Mouse (Mus musculus) G1E-ER4 (cell line): ENCODE measurements around the gene Canx. TPM values are rescaled to one million over a fixed set of nuclear protein-coding genes. Genes with fewer than 3 reads are reported as not detected.

ENCODE experiments used
- GATA1 ChIP-seq: IDR thresholded peaks from one replicate; pipeline ENCODE4 v1.8.0; 2012; ENCODE audit warnings: low read length, inconsistent platforms
- polyA plus RNA-seq: library from polyadenylated mRNA; stranded (reverse); fragments of >175 nt; gene quantifications from 2 replicates; pipeline ENCODE4 v1.2.3, GENCODE M21; 2012

Gene Canx
- polyA plus RNA-seq: 35.7 and 47.7 TPM in 2 replicates

DNA sequence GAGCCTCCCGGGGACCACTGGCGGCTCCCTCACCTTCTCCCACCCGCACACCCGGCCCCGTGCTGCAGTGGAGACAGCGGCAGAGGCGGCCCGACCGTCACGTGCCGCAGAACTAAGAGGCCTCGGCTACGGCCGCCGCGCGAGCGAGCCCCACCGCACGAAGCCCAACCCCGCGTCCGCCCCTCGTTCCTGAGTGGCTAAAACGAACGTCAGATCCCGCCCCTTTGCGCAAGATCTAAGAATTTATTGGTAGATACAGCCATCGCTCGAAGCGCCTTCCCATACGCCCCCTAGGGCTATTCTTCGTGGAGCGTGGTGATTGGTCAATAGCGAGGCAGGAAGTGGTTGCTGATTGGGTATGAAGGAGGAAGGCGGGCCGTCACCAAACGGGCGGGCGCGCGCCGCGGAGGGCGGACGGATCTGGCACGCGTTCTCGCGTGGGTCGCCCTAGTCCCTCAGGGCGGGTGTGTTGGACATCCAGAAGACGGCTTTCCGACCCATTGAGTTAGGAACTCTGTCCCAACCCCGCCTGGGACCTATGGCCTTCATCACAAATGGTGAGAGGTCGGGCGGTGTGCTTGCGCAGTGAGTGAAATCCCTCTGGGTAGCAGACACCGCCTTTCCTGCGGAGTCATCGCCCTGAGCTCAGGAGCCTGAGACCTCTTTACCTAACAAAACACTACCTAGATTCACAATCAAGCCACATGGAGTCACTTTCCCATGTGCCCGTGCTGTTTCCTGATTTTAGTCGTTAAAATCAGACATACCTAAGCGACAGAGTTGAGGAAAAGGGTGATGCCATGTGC, at the start of gene Canx:
TSS of gene Canx (minus strand) at position 178 of the 806 bp plus-strand sequence.
- no peak for TF ChIP-seq GATA1

DNA sequence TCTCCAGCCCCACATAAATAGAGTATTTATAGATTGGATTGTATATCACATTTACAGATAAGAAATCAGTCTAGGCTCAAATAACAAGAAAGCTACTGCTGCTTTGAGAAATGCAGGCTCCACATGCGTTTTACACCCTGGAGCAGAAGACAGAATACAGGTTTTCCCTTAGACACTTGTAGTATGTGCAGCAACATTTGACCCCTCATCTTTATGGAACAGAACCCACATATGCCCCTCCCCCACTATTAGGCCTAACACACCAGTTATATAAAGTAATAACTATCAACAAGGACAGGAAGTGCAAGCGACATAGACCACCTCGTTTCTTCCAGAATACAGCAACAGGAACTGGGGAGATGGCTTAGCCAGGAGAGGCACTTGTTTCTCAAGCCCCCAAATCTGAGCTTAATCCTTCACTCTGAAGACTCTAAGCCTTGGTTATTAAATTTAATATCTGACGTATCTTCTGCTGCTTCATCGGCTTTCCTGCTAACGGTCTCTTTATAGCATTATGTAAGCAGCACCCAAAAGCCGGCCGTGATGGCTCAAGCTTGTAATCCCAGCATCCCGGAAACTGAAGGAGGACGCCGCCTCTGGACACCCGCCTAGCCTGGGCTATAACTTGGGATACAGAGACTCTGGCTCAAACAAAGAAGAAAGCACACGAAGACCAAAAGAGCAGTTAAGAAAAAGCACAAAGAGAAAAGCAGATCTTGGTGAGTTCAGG, 49.0 kb upstream of the Canx start:
- no peak for TF ChIP-seq GATA1

DNA sequence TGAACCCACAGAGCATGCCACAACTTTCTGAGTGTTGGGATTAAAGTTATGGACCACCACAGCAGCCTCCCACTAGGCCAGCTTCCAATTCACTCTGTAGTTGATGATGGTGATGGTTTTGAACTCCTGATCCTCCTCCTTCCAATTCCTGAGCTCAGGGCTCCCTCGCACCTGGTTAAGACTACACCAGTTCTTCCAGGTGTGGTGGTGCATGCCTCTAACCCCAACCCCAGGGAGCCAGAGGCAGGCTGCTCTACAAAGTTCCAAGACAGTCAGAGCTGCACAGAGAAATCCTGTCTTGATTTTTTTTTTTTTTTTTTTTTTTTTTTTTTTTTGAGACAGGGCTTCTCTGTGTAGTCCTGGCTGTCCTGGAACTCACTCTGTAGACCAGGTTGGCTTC, 48.1 kb upstream of the Canx start:
- TF ChIP-seq GATA1: no peak

DNA sequence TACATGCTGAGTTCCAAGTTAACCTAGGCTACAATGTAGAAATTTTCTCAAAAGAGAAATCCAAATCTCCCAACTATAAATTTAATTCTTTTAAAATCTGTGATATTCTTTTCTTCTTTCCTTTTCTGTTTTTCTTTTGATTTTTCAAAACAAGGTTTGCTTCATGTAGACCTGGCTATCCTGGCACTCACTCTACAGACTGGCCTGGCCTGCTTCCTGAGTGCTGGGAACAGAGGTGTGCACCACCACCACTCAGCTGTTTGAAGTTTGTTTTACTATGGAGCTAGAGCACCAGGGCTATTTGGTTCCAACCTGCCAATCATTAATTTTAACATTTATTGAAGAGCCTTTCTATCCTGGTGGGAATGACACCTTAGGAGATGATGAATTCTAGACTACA, 47.6 kb upstream of the Canx start:
- TF ChIP-seq GATA1: no peak

DNA sequence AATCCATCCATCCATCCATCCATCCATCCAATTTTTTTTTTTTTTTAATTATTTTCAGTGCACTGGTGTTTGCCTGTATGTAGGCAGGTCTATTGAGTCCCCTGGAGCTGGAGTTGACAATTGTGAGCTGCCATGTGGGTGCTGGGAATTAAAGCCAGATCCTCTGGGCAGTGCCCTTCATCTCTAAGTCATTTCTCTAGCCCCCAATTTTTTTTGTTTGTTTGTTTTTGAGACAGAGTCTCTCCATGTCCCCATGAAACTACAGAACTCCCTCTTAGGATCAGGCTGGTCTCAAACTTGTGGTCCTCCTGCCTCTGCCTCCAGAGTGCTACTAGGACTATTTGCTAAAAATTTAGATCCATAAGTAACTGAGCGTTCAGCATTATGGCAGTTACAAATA, 46.4 kb upstream of the Canx start:
- no peak for TF ChIP-seq GATA1

DNA sequence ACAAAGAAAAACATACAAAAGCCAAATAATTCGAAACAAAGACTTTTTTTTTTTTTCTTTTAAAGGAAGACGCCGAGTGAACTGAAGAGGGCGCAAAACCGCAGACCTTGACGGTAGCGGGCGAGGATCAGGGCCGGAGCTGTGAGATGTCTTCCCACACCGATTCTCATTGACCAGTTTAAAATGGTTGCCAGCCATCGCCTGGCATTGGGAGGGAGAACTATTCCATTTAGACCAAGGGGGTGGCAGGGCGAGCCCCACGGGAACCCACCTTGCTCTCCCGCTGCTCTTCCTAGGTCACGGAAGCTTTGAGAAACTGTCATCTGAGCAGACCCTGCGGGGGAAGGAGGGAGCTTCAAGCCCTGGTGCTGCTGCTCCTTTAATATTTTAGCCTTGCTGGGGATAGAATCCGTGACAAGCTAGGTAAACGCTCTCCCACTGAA, 45.9 kb upstream of the Canx start:
- TF ChIP-seq GATA1: no peak

DNA sequence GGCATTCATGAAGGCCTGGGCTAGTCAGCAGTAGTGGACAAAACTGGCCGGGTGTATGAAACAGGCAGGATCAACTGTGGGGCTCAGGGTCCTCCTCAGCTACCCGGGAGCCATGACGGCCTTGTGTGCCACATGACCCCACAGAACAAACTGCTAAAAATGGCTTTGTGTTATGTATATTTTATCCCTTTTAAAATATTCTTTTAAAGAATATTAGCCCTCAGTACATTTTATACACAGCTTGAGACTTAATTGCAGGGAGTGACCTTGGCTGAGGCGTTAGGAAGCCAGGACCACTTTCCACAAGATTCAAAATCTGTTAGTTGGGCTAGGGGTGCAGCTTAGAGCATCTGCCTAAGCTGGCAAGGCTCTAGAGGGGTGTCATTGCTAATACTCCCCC, 45.5 kb upstream of the Canx start:
- TF ChIP-seq GATA1: no peak

DNA sequence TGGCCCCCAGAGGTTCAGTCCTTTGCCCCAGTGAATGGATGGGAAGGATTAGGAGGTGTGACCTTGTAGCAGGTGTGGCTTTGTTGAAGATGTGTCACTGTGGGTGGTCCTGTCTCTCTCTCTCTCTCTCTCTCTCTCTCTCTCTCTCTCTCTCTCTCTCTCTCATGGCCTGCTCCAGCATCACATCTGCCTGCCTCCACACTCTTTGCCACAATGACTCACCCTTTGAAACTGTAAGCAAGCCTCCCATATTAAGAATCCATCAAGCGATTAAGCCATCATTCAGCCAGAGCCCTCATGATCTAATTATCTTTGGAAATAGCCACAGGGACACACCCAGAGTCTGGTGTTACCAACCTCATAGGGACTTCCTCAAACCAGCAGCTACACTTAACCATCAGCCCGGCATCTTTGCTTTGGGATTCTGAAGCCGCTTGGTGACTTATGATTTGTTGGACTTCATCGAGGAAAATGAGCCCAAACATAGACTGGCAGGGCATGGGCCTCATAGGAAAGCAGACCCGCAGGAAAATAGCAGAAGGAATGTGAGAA, 44.0 kb upstream of the Canx start:
- TF ChIP-seq GATA1: no peak

DNA sequence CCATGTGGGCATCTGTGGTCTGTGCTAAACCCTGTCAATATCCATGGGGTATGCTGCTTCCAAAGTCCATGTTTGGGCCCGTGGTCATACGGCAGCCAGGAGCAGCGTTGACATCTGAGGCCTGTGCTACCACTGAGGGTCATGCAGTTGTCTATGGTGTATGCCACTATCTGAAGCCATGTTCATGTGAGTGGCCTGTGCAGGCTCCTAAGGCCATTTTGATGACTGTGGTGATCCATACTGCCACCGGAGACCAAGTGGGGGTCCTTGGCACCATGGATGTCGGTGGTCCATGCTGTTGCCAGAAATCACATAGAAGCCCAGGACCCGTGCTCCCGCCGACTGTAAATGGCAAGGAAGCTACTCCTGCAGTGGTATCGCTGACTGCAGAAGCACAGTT, 42.1 kb upstream of the Canx start:
- no peak for TF ChIP-seq GATA1

DNA sequence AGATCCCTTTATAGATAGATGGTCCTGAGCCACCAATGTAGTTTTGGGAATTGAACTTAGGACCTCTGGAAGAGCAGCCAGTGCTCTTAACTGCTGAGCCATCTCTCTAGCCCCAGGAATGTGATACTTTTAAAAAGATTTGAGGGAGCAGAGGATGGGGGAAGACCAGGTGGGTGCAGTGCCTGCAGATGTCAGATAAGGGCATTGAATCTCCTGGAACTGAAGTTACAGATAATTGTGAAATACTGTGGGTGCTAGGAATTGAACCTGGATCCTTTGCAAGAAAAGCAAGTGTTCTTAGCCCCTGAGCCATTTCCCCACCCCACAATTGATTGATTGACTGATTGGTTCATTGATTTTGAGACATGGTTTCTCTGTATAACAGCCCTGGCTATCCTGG, 39.8 kb upstream of the Canx start:
- TF ChIP-seq GATA1: no peak

DNA sequence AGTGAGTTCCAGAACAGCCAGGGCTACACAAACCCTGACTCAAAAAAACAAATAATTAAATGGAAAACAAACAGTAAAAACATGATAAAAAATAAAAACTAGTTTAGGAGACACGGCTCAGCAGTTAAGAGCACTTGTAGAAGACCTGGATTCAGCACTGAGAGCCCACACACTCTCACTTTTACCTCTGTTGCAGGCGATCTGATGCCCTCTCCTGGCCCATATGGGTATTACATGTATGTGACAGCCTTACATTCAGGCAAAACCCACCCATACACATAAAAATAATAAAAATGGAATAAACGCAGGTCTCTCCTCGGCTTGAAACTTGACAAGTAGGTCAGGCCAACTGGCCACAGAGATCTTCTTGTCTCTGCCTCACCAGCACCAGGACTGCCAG, 39.1 kb upstream of the Canx start:
- no peak for TF ChIP-seq GATA1

DNA sequence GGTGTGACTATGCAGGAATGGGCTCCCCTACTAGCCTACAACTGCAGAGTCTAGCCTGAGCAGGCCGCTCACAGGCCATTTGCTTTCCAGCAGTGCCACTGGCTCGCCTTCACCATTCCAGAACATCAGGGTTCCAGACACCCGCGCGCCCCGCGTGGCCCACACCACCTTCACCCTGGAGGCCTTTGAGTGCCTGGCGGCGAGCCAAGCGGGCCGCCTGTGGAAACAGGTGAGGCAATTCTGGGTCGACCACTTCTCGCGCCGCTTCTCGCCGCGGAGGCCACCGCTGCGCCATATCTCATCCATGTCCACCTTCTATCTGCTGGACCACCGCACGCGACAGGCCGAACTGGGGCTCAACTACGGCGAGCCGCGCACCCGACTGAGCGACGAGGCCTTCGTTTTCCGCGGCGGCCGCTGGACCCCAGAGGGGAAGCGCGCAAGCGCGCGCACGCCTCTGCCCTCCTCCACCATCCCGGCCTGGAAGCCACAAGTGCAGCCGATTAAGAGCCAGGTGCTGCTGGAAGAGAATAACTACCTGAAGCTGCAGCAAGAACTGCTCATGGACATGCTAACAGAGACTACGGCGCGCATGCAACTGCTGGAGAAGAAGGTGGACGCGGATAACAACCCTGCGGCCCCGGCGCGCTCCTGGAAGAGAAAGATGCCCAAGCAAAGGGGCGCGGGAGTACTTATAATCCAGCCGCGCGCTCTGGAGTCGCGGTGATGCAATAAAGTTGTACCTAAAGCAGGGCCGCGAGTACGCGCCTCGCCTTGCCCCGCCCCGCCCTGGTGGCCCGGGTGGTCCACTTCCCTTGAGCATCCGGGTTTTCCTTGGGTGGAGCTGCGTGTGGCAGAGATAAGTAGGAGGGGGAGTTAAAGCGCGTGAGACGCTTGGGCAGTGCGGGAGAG, 33.7 kb upstream of the Canx start:
- TF ChIP-seq GATA1: no peak

DNA sequence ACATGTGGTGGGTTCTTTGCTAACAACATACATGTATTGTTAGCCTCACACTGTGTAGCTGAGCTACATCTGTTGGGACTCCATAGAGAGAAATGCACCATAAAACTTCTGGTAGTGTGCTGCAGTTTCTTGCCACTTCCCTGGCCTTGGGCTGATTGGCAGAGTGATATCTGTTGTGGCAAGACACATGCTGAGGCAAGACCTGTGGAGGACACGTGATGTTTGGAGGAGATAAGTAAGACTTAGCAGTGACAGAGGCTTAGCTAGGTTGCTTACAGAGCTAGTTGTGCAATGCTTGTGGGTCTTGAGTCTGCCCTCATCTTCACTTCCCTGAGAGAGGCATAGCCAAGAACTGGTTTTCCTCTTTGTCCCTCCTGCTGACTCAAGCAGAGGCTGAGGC, 29.9 kb upstream of the Canx start:
- TF ChIP-seq GATA1: no peak

DNA sequence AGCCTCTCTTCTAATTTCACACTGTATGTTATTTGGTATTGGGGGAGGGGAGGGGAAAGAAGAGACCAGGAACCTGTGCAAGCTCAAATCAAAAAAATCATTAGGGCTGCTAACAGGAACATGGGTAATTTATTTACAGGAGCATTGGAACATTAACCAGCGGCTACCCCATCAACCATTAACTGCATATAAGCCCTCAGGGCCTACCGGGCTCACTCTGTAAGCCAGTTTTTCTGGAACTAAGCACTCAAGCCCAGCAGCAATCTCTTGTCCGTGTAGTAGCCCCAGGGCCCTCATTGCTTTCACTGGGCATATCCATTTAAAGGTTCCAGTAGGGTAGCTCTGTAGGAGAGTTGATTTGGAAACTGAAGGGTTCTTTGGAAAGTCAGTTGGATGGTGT, 29.4 kb upstream of the Canx start:
- no peak for TF ChIP-seq GATA1

DNA sequence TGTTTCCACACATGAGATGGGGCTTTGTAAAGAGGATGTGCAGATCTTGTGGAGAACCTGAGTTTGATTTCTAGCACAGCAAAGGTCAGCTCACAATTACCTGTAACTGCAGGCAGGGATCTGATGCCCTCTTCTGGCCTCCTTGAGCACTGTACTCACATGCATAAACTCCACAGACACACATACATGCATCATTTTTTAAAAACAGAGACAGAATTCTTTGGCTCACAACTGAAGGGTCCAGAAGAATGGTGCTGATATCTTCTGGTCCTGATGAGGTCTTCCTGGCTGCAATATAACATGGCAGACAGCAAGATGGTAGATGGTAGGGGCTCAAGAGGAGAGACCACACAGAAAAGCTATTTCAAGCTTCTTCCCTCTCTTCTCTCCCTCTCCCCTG, 28.7 kb upstream of the Canx start, which contains the start of gene Cby3:
TSS of gene Cby3 (plus strand) at position 301 of the 400 bp plus-strand sequence.
- TF ChIP-seq GATA1: no peak
